16 mouse cellular contexts compared by ENCODE assay signal in the genomic region with DNA sequence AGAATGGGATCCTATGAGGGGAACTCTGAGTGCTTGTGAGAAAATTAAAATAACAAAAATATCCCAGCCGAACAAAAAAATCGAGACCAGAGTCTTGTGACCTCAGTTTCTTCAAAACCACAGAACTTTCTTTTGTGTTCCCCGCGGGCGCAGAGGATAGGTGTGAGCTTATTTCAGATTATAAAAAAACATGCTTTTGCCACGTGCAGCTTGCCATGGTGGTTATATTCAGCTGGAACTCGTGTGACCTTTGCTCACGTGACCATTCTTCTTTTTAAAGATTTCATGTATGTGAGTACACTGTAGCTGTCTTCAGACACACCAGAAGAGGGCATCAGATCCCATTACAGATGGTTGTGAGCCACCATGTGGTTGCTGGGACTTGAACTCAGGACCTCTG.
"Had no signal": no experiment of that assay in that cellular context is flagged by ENCODE, and none has a peak within 500 bp of the region (broad histone marks: within the 10 kb centered on the region; RNA-seq: fewer than 3 reads in every experiment).

No protein-coding gene starts in this region.

- H3K27me3 ChIP-seq: limb, embryonic 12.5 days; liver, embryonic 13.5 days; lung, embryonic 15.5 days; neural tube, embryonic 15.5 days; stomach, embryonic 15.5 days had no signal

- H3K4me1 ChIP-seq: liver, embryonic 13.5 days; stomach, embryonic 15.5 days had no signal

- H3K4me2 ChIP-seq: limb, embryonic 12.5 days; liver, embryonic 13.5 days; lung, embryonic 15.5 days; neural tube, embryonic 15.5 days; stomach, embryonic 15.5 days had no signal

- ATAC-seq: liver, postnatal 0 days had no signal

- DNase-seq: kidney, adult 2 months; kidney, postnatal 25 days; layer of hippocampus, adult 9-11 months; liver; liver, embryonic 13.5 days; liver, postnatal 0 days; lung, postnatal 14 days; right cerebral cortex, postnatal 4 days; spleen, adult 18-20 months; thymus, adult 2 months; thymus, postnatal 25 days had no signal

- H3K27ac ChIP-seq: limb, embryonic 12.5 days; liver, embryonic 13.5 days; lung, embryonic 15.5 days; neural tube, embryonic 15.5 days; stomach, embryonic 15.5 days had no signal

- H3K9ac ChIP-seq: limb, embryonic 12.5 days; liver, embryonic 13.5 days; liver, postnatal 0 days; lung, embryonic 15.5 days; neural tube, embryonic 15.5 days; stomach, embryonic 15.5 days had no signal

- H3K4me3 ChIP-seq: limb, embryonic 12.5 days; liver, embryonic 13.5 days; lung, embryonic 15.5 days; myocyte; neural tube, embryonic 15.5 days; stomach, embryonic 15.5 days had no signal

- H3K9me3 ChIP-seq: limb, embryonic 12.5 days; liver, embryonic 13.5 days; lung, embryonic 15.5 days; neural tube, embryonic 15.5 days; stomach, embryonic 15.5 days had no signal

- H3K36me3 ChIP-seq: liver, embryonic 13.5 days; stomach, embryonic 15.5 days had no signal
